8 mouse cellular contexts compared by ENCODE assay signal in genomic region chr9:65519807-65520504, GRCm38 (mm10). TPM values are rescaled to one million over a fixed set of nuclear protein-coding genes. Genes with fewer than 3 reads are reported as not detected.
DNase-seq lines count a peak whose midpoint lies in the region; ATAC-seq and TF ChIP-seq lines count a peak whose summit lies in the region.

TSS of gene Ankdd1a (minus strand) at chr9:65520193.

- TF ChIP-seq CTCF in olfactory bulb, adult 2 months (IDR thresholded peaks at IDR 0.05; ENCODE audit: insufficient read depth, low read depth, low read length) = no peak

- ATAC-seq in activated CD4-positive, CD25-positive, alpha-beta regulatory T cell, adult 4 months = no peak

- WGBS in olfactory bulb, adult 2 months = 2% methylated on average over 25 of the region's 25 CpGs

- no peak for TF ChIP-seq POLR2A in olfactory bulb, adult 2 months (IDR thresholded peaks at IDR 0.05; ENCODE audit: insufficient read depth, low read depth, low read length)

- H3K4me1 ChIP-seq in olfactory bulb, adult 2 months (ENCODE audit: control insufficient read depth, insufficient read depth, low read length) = no peaks in the 10 kb centered on the region; the same call in 1 of the 2 replicates

- DNase-seq in layer of hippocampus, adult 11-12 months (ENCODE audit: low spot score) = peak; percentile 63
- no peak for DNase-seq in layer of hippocampus, adult 9-10 months (ENCODE audit: low spot score)
- DNase-seq in cerebellum, postnatal 10 days = peak; percentile 83 to 84
- DNase-seq in frontal cortex, postnatal 10 days (ENCODE audit: low spot score in 2 of 2) = peak; percentile 54 to 61
- peak; percentile 62 to 77 for DNase-seq in left cerebral cortex, postnatal 14 days (ENCODE audit: low spot score in 2 of 2)
- no peak for DNase-seq in urinary bladder, postnatal 10 days (ENCODE audit: low spot score)

- intact Hi-C loops in left cerebral cortex, postnatal 14 days (cut with DNase I) = no loop called here

- H3K4me3 ChIP-seq in olfactory bulb, adult 2 months (ENCODE audit: insufficient read depth, low read depth, low read length) = peak within 1 kb of the TSS; percentile 53

- H3K27ac ChIP-seq in olfactory bulb, adult 2 months (ENCODE audit: insufficient read depth, low read depth, low read length) = peak within 1 kb of the TSS; percentile 22; the same call in 1 of the 2 replicates

RNA-seq across cellular contexts. Expression of gene Ankdd1a, which starts in this region (rescaled TPM):
- total RNA-seq in left cerebral cortex, postnatal 14 days (2021) = 1 to 10 TPM; 3.1 TPM
- polyA plus RNA-seq in olfactory bulb, adult 2 months (2012; ENCODE audit: insufficient read depth, insufficient read length, low replicate concordance, missing spikeins) = not detected in 2 replicates
- polyA plus RNA-seq in activated CD4-positive, CD25-positive, alpha-beta regulatory T cell, adult 4 months (2017; shearing (Covaris generic)) = under 1 TPM in 1 of 2 experiments, not detected in 1; 0.37 TPM

Comparison
In these comparisons a context has a peak if more than half of its experiments do, and no peak if none do; other contexts are left out.
1. DNase-seq: peak in layer of hippocampus, adult 11-12 months (single experiment), cerebellum, postnatal 10 days (2 of 2), frontal cortex, postnatal 10 days (2 of 2) and left cerebral cortex, postnatal 14 days (2 of 2); none in layer of hippocampus, adult 9-10 months (single experiment) and urinary bladder, postnatal 10 days (single experiment).